Mouse (Mus musculus): Measurements from ENCODE around the gene Il34. TPM values are rescaled to one million over a fixed set of nuclear protein-coding genes. Genes with fewer than 3 reads are reported as not detected.

Gene Il34
- polyA plus RNA-seq, 1 experiment: 40.4 TPM

DNA sequence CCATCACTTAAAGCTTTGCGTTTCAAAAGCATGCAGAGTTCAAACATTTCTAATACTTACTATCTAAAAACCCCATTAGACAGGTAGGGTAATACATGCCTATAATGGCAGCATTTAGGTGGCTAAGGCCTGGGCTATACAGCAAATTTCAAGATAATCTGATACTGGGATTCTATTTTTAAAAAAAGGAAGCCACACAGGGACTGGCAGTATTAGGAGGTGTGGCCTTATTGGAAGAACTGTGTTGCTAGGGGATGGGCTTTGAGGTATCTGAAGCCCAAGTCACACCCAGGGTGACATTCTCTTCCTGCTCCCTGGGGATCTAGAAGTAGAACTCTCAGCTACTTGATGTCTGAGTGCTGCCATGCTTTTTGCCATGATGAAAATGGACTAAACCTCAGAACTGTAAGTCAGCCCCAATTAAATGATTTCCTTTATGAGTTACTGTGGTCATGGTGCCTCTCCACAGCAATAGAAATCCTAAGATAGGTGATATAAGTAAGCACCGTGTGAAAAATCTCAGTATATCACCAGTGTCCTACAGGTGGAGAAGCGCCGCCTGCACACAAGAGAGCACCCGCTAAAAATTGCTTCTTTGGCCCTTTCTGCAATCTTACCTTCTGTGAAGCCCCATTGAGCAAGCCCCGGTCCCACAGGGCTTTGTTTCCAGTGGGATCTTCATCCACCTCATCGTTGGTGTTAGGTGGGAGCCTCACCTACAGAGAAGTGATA is 6.8 kb upstream of the Il34 start:
- TF ChIP-seq POLR2A (IDR thresholded peaks at IDR 0.05; ENCODE audit: borderline replicate concordance, extremely low read depth, low read depth, low read length) (no peak), CTCF (IDR thresholded peaks at IDR 0.05; ENCODE audit: insufficient read depth, low read length) (no peak)
- WGBS: 92% methylated on average over 7 of the region's 7 CpGs
- no peak for DNase-seq
- peaks cover 10% of the 10 kb centered on the region for H3K4me1 ChIP-seq (ENCODE audit: control insufficient read depth, insufficient read depth, low read length)
- H3K4me3 ChIP-seq (replicated peaks; ENCODE audit: extremely low read depth, low read depth, low read length): no peak overlapping the region

- Histone ChIP-seq H3K4me1 (ENCODE audit: control insufficient read depth, insufficient read depth, low read length) (peaks cover 10% of the 10 kb centered on the region), H3K4me3 (replicated peaks; ENCODE audit: extremely low read depth, low read depth, low read length) (no peak overlapping the region)
- TF ChIP-seq CTCF (IDR thresholded peaks at IDR 0.05; ENCODE audit: insufficient read depth, low read length) (no peak), POLR2A (IDR thresholded peaks at IDR 0.05; ENCODE audit: borderline replicate concordance, extremely low read depth, low read depth, low read length) (no peak)
- WGBS: 77% methylated on average over 7 of the region's 7 CpGs
- no peak for DNase-seq
Observed at GRCm38 (mm10) chr8:110811793-110812192, 6.1 kb upstream of the Il34 start.

DNA sequence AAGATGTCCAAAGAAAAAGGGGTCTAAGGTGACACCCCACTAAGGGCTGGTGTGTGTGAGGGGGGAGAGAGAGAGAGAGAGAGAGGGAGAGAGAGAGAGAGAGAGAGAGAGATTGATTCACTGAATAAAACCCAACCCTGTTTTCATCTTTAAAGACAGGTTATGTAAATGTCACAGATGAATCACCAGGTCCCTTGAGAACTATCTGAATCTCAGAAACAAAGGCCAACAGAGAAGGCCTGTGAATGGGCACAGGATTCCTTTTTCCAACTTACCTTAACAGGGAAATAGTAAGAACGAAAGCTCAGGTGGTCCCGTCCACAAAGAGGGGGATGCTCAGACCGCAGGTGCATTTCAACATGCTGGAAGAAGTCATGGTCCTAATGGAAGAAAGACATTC is 5.4 kb upstream of the Il34 start:
- no peak for DNase-seq
- no peak overlapping the region for H3K4me3 ChIP-seq (replicated peaks; ENCODE audit: extremely low read depth, low read depth, low read length)
- peaks cover 10% of the 10 kb centered on the region for H3K4me1 ChIP-seq (ENCODE audit: control insufficient read depth, insufficient read depth, low read length)
- WGBS: 96% methylated on average over 3 of the region's 3 CpGs
- TF ChIP-seq POLR2A (IDR thresholded peaks at IDR 0.05; ENCODE audit: borderline replicate concordance, extremely low read depth, low read depth, low read length) (no peak), CTCF (IDR thresholded peaks at IDR 0.05; ENCODE audit: insufficient read depth, low read length) (no peak)

GRCm38 (mm10) chr8:110810481-110811065 is 4.8 kb upstream of the Il34 start:
- no peak for TF ChIP-seq POLR2A (IDR thresholded peaks at IDR 0.05; ENCODE audit: borderline replicate concordance, extremely low read depth, low read depth, low read length)
- no peak for TF ChIP-seq CTCF (IDR thresholded peaks at IDR 0.05; ENCODE audit: insufficient read depth, low read length)
- 73% methylated on average over 7 of the region's 7 CpGs for WGBS
- no peak for DNase-seq
- Histone ChIP-seq H3K4me3 (replicated peaks; ENCODE audit: extremely low read depth, low read depth, low read length) (no peak overlapping the region), H3K4me1 (ENCODE audit: control insufficient read depth, insufficient read depth, low read length) (peaks cover 10% of the 10 kb centered on the region)

DNA sequence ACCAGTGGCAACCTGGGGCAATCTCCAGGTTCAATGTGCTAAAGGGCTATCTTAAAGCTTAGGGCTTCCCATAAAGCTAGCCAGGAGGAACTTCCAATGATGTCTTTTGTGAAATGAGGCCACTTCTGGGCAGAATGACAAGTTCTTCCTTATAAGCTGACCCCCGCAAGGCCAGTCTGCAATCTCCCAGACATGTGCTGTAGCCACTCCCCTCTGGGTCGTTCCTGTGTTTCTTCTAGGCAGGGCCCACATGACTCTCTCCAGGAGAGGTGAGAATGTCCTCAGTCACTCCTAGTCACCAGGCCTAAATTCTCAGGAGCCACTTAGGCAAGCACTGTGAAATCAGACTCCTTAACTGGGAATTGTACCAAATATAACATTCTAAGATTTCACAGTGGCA is 4.1 kb upstream of the Il34 start:
- DNase-seq: no peak
- 23% methylated on average over 2 of the region's 2 CpGs for WGBS

DNA sequence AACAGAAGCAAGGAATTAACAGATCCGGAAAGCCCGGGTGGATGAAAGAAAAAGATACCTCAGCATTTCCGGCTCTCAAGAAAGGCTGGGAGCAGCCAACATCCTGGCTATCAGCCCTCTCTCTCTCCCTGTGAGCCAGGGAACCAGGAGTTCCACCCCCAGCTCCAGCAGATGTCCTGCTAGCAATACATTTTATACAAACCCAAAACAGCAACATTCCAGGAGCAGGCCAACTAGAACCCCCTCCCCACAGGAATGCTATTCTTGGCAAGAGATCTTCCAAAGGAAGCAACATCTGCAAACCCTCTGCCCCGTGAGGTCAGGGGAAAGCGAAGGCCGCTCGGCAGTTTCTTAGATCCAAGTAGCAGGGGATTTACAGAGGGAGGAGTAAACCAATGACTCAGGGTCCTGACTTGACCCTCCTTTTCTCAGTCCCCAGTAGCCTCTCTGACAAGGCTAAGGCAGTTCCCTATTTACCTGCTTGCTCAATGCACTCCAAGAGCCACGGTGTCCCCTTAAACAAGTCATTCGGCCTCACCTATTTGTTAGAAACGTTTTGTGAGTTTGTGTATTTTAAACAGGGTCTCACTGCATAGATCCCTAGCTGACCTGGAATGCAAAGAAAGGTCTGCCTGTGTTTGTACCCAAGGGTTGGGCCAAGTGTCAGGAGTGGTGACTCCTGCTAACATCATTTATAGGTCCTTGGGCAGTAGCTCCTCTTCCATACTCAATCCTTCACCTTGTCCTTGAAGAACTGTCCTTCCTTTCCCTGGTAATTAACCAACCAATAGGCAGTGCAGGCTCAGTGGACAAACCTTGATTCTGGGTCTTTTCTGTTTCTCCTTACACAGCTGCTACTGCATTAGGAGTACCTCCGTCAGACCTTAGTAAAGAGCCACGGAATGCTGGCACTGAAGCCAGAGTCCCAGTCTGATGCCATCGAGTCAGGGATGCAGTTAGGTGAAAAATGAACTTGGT is 3.1 kb upstream of the Il34 start:
- TF ChIP-seq POLR2A (IDR thresholded peaks at IDR 0.05; ENCODE audit: borderline replicate concordance, extremely low read depth, low read depth, low read length) (no peak), CTCF (IDR thresholded peaks at IDR 0.05; ENCODE audit: insufficient read depth, low read length) (no peak)
- DNase-seq: no peak
- Histone ChIP-seq H3K4me1 (ENCODE audit: control insufficient read depth, insufficient read depth, low read length) (peaks cover 10% of the 10 kb centered on the region), H3K4me3 (replicated peaks; ENCODE audit: extremely low read depth, low read depth, low read length) (no peak overlapping the region)
- 41% methylated on average over 13 of the region's 13 CpGs for WGBS

More for the DNA sequence above, 4.1 kb upstream of the Il34 start:
- H3K4me3 ChIP-seq (replicated peaks; ENCODE audit: extremely low read depth, low read depth, low read length): no peak overlapping the region
- peaks cover 10% of the 10 kb centered on the region for H3K4me1 ChIP-seq (ENCODE audit: control insufficient read depth, insufficient read depth, low read length)
- TF ChIP-seq CTCF (IDR thresholded peaks at IDR 0.05; ENCODE audit: insufficient read depth, low read length) (no peak), POLR2A (IDR thresholded peaks at IDR 0.05; ENCODE audit: borderline replicate concordance, extremely low read depth, low read depth, low read length) (no peak)

DNA sequence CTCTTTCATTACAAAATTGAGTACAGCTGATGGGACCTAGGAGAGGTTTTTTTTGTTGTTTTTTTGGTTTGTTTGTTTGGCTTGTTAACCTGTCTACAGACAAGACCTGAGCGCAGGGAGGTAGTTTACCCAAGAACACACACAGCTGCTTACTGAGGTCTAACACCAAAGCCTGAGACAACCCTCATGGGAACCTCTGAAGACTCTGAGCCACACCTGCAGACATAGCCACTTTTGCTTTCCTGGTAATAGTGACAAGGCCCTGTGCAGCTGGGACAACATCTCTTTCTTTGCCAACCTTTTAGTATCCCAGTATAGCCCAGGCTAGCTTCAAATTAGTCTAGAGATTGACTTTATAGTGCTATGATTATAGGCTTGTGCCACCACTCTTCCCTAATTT is 422 bp upstream of the Il34 start:
- DNase-seq: no peak
- peaks cover 10% of the 10 kb centered on the region for H3K4me1 ChIP-seq (ENCODE audit: control insufficient read depth, insufficient read depth, low read length)
- no peak overlapping the region for H3K4me3 ChIP-seq (replicated peaks; ENCODE audit: extremely low read depth, low read depth, low read length)
- TF ChIP-seq CTCF (IDR thresholded peaks at IDR 0.05; ENCODE audit: insufficient read depth, low read length) (no peak), POLR2A (IDR thresholded peaks at IDR 0.05; ENCODE audit: borderline replicate concordance, extremely low read depth, low read depth, low read length) (no peak)
- 69% methylated on average over 1 of the region's 1 CpGs for WGBS

DNA sequence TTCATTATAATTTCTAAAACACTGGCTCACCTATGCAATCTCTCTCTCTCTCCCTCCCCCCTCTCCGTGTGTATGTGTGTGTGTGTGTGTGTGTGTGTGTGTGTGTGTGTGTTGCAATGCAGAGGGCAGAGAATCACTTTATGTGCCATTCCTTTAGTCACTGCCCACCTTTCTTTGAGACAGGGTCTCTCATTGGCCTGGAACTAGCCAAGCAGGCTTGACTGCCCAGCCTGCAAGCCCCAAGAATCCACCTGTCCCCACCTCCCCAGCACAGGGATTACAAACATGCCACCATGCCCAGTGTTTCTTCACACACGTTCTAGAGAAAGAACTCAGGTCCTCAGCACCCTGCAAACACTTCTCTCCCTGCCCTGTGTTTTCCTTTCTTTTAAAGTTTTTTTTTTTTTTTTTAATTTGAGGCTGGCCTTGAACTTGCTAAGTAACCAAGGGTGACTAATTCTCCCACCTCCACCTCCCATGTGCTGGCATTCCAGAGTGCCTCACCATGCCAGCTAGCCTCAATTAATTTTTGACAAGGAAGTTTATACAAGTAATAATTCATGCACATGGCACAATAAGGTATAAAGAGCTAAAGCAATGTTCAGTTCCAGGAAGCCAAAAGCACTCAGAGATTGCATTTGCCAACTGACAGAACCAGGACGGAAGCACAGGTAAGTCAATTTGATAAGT is 754 bp downstream of the Il34 start:
- no peak for DNase-seq
- TF ChIP-seq CTCF (IDR thresholded peaks at IDR 0.05; ENCODE audit: insufficient read depth, low read length) (no peak), POLR2A (IDR thresholded peaks at IDR 0.05; ENCODE audit: borderline replicate concordance, extremely low read depth, low read depth, low read length) (no peak)
- Histone ChIP-seq H3K4me1 (ENCODE audit: control insufficient read depth, insufficient read depth, low read length) (peaks cover 8% of the 10 kb centered on the region), H3K4me3 (replicated peaks; ENCODE audit: extremely low read depth, low read depth, low read length) (peak overlapping the region; percentile 2)
- 38% methylated on average over 3 of the region's 3 CpGs for WGBS

- Histone ChIP-seq H3K4me1 (ENCODE audit: control insufficient read depth, insufficient read depth, low read length) (no peaks in the 10 kb centered on the region), H3K4me3 (replicated peaks; ENCODE audit: extremely low read depth, low read depth, low read length) (no peak overlapping the region)
- TF ChIP-seq POLR2A (IDR thresholded peaks at IDR 0.05; ENCODE audit: borderline replicate concordance, extremely low read depth, low read depth, low read length) (no peak), CTCF (IDR thresholded peaks at IDR 0.05; ENCODE audit: insufficient read depth, low read length) (no peak)
- WGBS: 77% methylated on average over 9 of the region's 9 CpGs
- no peak for DNase-seq
Observed at GRCm38 (mm10) chr8:110803856-110804255, 1.9 kb downstream of the Il34 start.

Data from lung, adult 2 months (tissue).